Mouse (Mus musculus) kidney, adult 18-20 months (tissue): ENCODE data around the gene C4b.
"Not testable (repeated sequence)": the region's sequence is repeated elsewhere in the genome, so short reads cannot be mapped to it uniquely, and the experiment has no call there.

ENCODE experiments used
- DNase-seq: peaks from one replicate; pipeline ENCODE4 v3.0.0; 2021

Gene C4b

DNA sequence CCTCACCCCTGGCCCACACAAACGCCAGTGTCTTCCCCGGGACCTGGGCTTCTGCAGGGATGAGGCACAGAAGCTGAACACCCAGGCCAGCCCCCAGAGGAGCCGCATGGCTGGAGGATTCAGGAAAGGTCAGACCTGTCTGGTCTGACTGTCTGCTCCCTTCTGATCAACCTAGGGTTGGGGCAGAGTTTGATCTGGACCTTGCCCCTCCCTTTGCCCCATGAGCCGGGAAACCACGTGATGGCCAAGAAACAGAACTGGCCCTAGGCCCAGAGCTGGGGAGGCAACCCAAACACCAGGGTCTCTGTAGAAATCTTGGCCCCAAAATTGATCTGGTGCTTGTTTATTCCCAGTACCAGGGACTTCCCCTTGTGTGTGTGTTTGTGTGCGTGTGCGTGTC, at the start of gene C4b:
Gene C4b (minus strand): TSS at position 164 of the 400 bp plus-strand sequence.
- DNase-seq = peak; percentile 21

DNA sequence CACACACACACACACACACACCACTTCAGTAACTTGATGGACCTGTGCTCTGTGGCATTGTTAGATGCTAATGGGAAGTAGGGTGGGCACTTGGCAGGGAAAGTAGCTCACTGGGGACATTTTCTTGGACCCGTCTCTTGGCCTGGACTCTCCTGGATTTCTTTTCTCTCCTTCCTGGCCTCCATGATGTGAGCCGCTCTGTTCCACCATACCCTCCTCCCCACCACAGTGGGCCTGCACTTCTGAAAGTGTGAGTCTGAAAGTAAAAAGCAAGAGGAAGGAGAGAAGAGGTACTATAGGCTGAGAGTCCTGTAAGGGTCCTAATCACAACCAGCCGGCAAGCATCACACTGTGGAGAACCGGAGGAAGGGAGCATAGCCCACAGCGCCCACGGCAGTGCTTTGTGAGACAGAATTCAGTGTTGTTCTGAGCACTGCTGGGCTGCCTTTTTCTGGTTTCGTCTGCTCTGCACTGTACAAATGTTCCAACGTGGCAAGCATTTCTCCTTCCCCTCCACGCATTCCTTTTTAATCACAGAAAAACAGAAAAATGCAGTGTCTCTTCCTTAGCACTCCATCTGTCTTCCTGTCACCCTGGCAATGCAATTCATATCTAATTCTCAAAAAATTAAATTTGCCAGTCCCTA, 34.1 kb upstream of the C4b start:
- DNase-seq = no peak

DNA sequence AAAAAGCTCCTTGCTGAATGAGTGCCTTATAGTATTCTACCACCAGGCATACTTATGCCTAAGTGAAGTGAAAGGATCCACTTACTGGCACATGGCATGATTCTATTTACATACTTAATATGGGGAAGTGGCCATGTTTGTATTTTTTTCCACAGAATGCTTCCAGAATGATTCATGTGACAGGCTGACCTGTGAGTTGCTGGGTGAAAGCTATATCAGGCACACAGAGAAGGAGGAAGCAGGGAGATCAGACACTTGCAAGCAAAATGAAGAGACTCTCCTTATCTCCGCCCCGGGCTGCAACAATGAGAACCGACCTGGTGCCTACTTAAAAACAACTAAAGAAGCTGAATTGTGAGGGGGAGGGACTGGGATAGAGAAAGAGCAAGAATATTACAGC, 17.8 kb upstream of the C4b start:
- no peak for DNase-seq

DNA sequence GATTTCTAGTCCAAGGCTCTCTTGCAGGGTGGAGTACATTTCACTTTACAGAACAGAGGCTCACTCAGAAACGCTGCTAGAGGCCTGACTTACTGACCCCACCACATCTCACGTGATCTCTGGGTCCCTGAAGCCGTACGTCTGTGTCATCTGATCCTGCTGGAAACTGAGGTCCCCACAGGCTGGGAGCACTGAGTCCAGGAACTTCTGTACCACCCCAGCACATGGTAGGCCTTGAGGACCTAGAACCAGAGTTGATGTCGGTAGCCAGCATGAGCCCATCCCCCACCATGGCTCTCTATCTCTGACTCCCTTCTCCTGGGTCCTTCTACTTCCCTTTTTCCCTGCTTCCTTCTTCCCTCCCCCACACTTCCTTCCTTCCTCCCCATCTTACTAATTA, 2.8 kb upstream of the C4b start:
- DNase-seq = no peak

DNA sequence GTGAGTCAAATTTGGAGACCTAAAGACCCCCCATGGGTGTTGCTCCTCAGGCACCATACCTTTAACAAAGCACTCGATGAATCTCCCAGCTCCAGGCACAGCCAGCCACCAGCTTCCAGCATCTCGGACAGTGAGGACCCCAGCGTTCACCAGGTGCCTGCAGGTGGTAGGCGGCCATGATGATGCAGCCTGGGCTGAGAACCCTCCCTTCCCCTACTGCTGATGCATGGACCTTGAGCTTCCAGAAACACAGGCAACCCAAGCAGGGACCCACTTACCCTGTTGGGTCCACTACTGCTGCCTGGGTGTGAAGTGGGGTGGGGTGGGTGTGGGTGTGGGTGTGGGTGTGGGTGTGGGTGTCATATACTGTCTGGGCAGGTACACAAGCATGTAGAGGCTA, 1.5 kb upstream of the C4b start:
- not testable (repeated sequence) for DNase-seq

DNA sequence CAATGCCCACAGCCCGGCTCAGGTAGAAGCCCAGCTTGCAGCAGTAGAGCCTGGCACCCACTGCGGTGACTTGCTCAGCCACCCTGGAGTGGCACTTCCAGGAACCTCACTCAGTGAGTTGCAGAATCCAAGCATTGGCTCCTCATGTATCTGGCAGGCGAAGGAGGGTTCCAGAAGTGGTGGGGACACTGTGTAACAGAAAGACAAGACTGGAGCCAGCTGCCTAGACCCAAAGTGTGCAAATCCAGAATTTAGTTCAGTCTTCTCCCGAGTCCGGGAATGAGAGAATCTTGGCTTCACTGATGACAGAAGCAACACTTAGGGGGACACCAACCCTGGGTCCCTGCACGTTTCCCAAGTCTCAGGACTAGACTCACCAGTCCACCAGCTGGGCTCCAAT, 929 bp upstream of the C4b start:
- not testable (repeated sequence) for DNase-seq

DNA sequence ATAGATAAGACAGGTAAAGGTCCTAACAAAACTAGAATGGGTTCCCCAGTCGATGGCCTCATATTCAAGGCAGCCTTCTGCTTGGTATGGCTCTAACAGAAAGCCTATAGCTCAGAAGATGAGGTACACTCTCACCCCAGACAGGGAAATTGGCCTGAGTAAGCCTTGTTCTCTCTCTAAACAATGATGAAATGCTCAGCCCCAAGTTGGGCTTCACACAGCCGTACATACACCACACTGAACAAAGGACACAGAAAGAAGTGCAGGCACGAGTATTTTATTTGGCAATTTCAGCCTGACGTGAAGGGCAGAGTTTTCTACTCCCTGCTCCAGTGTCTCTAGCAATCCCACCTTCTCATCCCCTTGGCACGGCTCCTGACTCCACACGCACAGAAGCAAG, 524 bp upstream of the C4b start:
- no peak for DNase-seq

DNA sequence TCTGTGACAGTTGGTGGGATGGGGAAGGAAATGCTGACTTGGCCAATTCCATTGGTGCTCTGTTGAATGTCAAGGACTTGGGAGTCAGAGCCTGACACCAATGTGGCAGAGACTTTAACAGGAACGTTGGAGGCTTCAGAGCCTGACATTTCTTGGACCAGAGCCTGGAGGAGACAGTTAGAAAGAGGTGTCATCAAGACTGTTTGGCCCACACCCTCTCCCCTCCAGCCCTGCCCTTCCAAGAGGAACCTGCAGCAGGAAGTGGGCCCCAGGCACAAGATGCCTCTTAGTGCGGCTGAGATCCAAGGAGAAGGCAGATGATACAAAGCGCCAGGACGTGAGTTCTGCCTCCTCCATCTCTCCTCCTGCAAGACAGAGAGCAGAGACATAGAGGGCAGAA, 3.4 kb downstream of the C4b start:
- no peak for DNase-seq

DNA sequence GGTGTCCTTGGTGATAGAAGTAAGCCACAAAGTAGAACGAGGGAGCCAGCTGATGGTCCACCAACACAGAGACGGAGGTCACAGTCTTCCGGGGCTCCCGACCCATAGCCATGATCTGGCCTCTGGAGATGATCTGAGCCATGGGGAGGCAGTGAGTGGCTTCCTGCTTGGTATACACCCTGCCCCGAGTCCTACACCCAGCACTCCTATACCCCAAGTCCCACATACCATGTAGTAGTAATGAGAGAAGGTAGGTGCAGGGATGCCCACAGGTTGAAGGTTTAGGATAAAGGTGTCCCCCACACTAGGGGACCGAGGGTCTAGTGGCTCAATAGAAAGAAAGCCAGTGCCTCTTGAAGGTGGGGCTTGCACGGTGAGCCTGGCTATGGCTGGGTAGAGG, 4.0 kb downstream of the C4b start:
- DNase-seq = not testable (repeated sequence)

DNA sequence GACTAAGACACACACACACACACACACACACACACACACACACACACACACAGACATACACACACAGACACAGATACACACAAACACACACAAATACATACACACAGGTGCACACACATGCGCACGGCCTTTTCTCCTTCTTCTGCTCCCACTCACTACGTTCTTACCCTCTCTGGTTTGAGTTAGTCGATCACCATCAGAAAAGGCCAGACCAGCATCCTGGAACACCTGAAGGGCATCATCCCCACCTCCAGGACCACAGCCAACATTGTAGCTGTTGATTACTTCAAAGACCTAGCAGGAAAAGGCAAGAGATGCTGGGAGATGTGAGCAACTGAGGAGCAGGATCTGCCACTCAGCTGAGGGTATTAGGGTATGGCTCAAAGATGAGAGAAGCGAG, 6.2 kb downstream of the C4b start:
- not testable (repeated sequence) for DNase-seq

DNA sequence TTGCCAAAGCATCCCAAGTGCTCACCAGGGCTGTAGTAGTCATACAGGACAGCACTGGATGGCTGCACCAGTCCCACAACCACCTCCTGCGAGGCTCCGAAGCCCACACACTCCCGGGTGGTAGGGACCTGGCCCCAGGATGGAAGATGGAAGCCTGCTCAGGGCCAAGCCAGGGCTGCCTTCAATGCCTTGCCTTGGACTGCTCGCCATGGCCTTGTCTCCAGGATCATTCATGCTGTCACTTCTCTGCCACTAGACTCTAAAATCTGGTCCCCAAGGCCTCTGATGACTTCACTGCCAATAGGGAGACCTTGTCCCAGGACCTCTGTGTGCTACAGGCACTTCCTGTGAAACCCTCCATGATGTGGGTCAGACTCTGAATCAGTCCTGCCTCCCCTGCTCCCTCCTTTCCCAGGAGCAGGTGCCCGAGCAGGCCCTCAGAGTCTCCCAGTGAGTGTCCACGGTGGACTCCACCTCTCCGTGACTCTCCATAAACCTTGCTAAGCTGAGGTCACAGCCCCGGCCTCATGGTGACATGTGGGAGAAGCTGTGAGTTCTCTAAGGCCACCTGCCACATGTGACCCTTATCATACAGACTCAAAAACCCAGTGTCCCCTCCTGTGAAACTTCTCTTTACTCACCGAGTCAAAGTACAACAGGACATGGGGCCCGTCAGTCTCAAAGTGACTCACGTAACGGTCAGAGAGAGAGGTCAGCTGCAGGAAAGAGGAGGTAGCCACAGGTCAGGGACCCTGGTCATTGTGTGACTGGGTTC, 13.7 kb downstream of the C4b start:
- DNase-seq = not testable (repeated sequence)

DNA sequence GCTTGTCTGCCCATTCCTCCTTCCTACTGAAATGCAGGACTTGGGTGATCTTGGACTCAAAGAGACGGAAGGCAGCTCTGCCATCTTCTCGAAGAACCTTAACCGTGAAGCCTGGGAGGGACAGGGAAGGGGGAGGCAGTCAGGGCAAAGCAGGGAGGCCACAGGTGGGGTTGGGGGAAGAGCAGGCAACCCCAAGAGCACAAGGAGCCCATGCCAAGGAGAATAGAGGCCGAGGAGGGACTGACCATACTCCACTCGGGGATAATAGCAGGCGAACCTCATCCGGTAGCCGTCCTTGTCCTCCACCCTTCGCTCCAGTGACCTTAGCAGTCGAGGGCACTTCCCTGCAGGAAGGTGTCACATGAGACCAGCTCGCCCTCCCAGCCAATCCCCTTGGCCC, 14.5 kb downstream of the C4b start:
- not testable (repeated sequence) for DNase-seq

DNA sequence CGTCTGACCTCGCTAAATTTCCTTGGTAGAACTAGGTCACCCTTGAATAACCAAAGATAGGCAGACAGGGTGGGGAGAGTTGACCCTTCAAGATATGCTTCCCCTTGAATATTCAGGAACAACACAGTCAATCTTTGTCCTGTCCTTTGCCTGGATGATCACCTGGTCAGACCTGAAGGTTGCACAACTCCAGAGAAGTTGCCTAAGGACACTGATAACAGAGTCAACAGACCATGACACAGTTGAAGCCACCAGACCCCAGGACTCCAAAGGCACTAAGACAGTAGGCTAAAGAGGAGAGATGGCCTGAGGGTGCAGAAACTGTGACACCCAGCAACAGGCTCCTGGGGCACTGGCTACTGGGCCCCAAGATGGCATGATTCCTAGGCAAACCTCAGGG, 15.8 kb downstream of the C4b start:
- no peak for DNase-seq

DNA sequence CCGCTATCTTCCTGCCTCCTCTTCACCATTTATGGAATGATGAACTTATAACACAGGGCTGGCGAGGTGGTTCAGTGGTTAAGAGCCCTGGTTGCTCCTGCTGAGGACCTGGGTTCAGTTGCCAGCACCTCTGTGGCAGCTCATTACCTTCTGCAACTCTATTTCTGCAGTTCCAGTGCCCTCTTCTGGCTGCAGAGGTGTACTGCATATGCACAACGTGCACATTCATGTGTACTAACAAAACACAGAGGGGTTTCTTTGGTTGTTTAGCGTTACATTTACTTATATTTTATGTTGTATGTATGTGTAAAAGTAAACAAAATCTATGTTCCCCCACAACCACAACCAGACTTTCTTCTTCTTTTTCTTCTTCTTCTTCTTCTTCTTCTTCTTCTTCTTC, 20.6 kb downstream of the C4b start:
- no peak for DNase-seq

DNA sequence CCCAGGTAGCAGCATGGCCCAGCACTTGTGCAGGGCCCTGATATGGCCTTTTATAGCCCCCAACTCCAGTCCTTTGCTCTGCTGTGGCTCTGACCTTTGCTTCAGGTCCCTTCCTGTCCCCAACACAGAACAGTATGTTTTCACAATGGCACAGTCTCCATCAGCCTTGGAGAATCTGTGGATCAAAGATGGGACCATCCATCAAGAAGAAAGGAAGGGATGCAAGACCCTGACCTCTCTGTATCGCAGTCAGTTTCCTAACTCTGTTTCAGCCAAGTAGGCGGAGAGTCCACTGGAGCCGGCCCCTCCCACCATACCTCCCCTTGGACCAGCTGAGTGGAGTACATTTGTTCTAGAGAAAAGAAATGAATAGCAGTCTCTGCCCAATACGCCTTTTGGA, 21.4 kb downstream of the C4b start:
- not testable (repeated sequence) for DNase-seq

DNA sequence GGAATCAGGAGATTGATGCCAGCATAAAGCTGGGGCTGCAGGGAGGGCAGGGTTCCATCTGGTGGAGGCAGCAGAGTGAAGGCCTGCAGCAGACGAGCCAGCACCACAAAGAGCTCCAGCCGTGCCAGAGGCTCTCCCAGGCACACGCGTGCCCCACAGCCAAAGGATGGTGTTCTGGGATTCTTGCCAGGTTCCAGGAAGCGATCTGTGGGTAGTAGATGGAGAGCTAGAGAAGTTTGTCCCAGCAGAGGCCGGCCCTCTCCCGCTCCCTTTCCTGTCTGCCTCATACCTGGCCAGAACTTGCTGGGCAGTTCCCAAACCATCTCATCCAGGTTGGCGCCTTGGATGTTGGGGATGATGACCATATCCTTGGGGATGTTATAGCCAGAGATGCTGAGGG, 23.8 kb downstream of the C4b start:
- not testable (repeated sequence) for DNase-seq

DNA sequence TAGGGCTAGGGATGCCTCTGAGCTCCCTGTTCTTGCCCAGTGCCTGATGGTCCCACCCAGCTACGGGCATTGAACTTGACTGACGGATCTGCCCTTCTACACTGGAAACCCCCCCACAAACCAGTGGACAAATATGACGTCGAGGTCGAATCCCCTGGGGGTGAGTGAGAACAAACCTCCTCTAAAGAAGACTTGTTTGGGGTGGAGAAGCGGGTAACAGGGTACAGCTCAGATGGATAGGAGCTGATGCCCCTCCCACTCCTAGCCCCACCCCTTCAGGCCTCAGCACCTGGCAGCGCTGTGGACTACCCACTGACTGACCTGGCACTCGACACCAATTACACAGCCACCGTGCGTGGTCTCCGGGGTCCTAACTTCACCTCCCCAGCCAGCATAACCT, 26.3 kb downstream of the C4b start:
- DNase-seq = no peak

DNA sequence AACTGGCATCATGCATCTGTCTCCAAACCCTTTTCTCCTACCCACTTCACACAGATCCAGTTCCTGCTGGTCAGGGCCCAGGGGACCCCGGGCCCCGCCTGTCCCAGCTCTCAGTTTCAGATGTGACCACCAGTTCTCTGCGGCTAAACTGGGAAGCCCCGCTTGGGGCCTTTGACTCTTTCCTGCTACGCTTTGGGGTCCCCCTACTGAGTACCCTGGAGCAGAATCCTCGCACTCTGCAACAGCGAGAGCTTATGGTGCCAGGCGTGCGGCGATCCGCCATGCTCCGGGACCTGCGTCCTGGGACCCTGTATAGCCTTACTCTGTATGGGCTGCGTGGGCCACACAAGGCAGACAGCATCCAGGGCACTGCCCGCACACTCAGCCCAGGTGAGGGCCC, 27.4 kb downstream of the C4b start:
- no peak for DNase-seq

DNA sequence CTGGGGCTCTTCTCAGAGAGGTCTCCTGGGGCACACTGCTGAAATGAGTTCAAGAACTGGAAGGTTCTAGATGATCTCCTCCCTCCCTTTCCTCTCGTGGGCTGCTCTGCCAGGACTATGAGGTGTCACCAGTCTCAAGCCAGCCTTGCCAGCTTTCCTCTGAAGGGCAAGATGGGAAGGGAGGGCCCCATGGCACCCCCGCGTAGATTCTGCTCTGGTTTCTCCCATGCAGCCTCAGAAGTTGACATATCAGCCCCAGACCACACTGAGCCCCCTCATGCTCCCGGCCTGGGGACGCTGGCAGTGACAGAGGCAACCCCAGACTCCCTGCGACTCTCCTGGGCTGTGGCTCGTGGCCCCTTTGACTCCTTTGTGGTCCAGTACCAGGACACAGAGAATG, 28.2 kb downstream of the C4b start:
- DNase-seq = not testable (repeated sequence)

DNA sequence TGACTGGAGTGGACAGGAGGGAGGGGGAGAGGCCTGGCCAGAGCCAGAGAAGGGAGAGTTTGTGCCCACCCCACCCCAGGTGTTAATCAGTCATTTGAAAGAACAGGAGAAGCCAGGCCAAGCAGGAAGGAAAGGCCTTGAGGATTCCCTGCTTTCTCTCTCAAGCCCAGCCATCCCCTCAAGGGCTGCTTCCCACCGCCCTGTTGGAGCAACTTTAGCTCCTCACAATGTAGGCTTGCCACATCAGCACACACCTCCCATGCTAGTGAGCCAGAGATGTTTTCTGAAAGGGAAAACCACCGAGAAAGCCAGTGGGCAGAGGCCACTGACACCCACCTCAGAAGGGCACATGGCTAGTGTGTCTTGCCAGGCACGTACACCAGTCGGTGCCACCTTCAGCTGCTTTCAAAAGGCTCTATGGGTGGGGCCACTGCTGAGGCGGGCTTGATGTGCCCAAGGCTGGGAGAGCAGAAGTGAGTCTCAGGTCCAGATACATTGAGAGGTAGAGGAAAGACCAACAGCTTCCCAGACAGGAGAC, 28.7 kb downstream of the C4b start:
- DNase-seq = not testable (repeated sequence)

DNA sequence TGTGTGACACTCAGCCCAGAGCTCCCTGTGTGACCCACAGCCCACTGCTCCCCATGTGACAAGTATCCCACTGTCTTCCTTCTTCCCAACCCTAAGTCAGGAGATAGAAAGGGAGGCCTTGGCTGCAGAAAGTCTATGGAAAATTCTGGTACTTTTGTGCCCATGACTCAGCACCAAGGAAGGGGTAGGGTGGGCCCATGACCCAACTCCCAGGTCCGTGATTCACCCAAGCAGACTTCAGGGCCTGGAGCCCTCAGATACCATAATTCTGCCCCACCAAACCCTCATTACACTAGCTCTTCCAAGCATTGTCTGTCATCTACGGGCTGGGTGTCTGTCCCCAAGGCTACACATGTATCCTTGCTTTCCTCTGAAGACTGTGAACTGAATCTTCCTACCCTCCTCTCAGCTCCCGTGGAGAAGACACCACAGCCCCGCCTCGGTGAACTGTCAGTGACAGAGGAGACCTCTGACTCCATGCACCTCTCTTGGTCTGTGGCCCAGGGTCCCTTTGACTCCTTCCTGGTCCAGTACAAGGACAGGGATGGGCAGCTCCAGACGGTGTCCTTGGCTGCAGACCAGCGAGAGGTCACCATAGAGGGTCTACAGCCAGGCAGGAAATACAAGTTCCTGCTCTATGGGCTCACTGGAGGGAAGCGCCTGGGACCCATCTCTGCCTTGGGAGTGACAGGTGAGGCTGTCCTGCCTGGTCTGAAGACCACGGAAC, 29.3 kb downstream of the C4b start:
- peak; percentile 32 for DNase-seq

DNA sequence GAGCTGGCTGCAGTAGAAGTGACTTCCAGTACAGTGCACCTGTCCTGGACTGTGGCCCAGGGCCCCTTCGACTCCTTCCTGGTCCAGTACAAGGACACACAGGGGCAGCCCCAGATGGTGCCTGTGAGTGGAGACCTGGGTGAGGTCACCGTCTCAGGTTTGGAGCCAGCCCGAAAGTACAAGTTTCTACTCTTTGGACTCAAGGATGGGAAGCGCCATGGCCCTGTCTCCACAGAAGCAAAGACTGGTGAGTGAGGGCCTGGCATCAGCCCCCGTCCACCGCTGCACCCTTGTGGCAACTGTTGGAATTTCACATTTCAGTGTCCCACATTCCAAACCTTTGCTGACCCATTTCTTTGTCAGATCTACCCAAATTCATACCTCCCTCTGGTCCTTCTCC, 30.7 kb downstream of the C4b start:
- peak; percentile 76 for DNase-seq

DNA sequence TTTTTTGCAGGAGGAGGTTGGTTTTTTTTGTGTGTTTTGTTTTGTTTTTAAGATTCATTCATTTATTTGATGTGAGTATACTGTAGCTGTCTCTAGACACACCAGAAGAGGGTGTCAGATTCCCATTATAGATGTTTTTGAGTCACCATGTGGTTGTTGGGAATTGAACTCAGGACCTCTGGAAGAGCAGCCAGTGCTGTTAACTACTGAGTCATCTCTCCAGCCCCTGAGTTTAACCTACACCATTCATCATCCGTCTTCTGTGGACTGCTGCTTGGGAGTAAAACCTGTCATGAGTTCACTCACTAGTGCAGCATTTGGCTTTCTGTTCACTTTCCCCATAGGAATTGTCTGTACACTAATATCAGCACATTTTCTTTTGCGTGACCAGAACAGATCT, 37.2 kb downstream of the C4b start:
- DNase-seq = not testable (repeated sequence)

DNA sequence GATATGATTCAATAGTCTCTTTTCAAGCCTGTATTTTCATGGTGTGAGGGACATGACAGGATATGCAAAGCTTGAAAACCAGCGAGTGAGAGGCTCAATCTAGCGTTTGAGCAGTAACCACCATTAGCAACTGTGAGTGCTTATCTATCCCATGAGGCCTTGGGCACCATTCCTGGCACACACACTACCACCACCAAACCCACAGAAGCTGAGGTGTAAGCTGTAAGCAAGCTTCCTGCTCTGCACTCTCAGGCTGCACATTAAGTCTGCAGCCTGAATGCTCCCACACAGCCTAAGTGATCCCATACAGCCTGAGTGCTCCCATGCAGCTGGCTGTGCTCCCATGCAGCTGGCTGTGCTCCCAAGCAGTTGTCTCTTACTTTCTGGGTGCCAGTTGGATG, 43.0 kb downstream of the C4b start:
- no peak for DNase-seq
